Mouse (Mus musculus) ES-Bruce4 (cell line): ENCODE results near the gene Nap1l5. TPM values are rescaled to one million over a fixed set of nuclear protein-coding genes. Genes with fewer than 3 reads are reported as not detected.

Experiments
- H3K27ac ChIP-seq: 2 replicates; pipeline ENCODE4 v1.5.1; 2012; ENCODE audit warnings: low read length, inconsistent platforms; ENCODE audit not compliant: insufficient read depth
- H3K27me3 ChIP-seq: 2 replicates; pipeline ENCODE4 v1.6.1; 2012; ENCODE audit warnings: mild to moderate bottlenecking, low read length, inconsistent platforms; ENCODE audit not compliant: control insufficient read depth, poor library complexity, insufficient read depth, severe bottlenecking
- H3K36me3 ChIP-seq: 2 replicates; pipeline ENCODE4 v1.6.1; 2012; ENCODE audit warnings: inconsistent platforms, mild to moderate bottlenecking, low read length, moderate library complexity; ENCODE audit not compliant: control insufficient read depth, poor library complexity, insufficient read depth, severe bottlenecking
- H3K4me1 ChIP-seq: one replicate; pipeline ENCODE4 v1.8.1; 2011; ENCODE audit warnings: low read length; ENCODE audit not compliant: control insufficient read depth, insufficient read depth
- H3K4me3 ChIP-seq: 2 replicates; pipeline ENCODE4 v1.5.1; 2011; ENCODE audit warnings: low read depth, mild to moderate bottlenecking, low read length
- H3K9ac ChIP-seq: 2 replicates; pipeline ENCODE4 v1.6.1; 2012; ENCODE audit warnings: low read depth, mild to moderate bottlenecking, inconsistent platforms; ENCODE audit not compliant: poor library complexity, severe bottlenecking
- H3K9me3 ChIP-seq: replicated peaks from 2 replicates; pipeline ENCODE4 v1.6.1; 2012; ENCODE audit warnings: mild to moderate bottlenecking, low read length, inconsistent platforms; ENCODE audit not compliant: control insufficient read depth, poor library complexity, insufficient read depth, severe bottlenecking
- CTCF ChIP-seq: IDR thresholded peaks from one replicate; pipeline ENCODE4 v1.8.1; 2011; ENCODE audit warnings: low read depth, low read length
- EP300 ChIP-seq: IDR thresholded peaks from 2 replicates; pipeline ENCODE4 v1.6.1; 2011; ENCODE audit warnings: low read depth, low read length; ENCODE audit not compliant: insufficient read depth
- POLR2A ChIP-seq: IDR thresholded peaks from one replicate; pipeline ENCODE4 v1.8.1; 2011; ENCODE audit warnings: low read length; ENCODE audit not compliant: insufficient read depth
- polyA plus RNA-seq: library from polyadenylated mRNA; stranded (reverse); fragments of >200 nt; gene quantifications from 2 replicates; pipeline ENCODE4 v1.2.4, GENCODE M21; 2011; ENCODE audit warnings: low read depth; ENCODE audit not compliant: missing spikeins, insufficient read depth, insufficient read length

Nap1l5 gene
- polyA plus RNA-seq, 1 experiment, result not detected

DNA sequence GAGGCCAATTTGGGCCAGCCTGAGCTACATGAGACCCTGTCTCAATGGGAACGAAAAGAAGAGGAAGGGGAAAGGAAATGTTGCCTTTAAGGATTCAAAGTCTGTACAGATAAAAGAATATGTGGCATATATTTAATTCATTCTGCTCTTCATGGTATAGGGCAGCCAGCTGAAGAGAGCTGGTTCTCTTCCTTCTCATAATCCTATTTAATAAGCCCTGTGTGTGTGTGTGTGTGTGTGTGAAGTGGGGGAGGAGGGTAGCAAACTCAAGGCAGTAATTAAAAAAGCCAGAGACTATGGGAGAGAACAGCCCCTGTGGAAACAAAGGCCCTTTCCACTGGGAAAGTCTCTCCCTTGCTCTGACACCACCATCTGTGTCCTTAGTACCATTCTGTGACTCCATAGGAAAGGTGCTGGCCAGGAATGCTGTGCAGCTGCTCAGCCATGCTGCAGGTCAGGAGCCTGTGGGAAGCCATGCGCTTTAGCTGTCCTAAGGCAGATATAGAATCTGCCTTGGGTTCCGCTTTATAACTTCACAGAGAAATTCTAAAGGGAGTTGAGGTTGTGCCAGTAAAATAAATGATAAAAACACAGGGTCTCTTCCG, 43.1 kb downstream of the Nap1l5 start:
- TF ChIP-seq EP300, result no peak
- TF ChIP-seq CTCF, result no peak
- no peak for TF ChIP-seq POLR2A
- Histone ChIP-seq H3K36me3 (no peaks in the 10 kb centered on the region; the same call in 1 of the 2 replicates), H3K9ac (no peak overlapping the region), H3K4me3 (no peak overlapping the region), H3K9me3 (no peaks in the 10 kb centered on the region), H3K27ac (no peak overlapping the region), H3K4me1 (no peaks in the 10 kb centered on the region), H3K27me3 (no peaks in the 10 kb centered on the region)

DNA sequence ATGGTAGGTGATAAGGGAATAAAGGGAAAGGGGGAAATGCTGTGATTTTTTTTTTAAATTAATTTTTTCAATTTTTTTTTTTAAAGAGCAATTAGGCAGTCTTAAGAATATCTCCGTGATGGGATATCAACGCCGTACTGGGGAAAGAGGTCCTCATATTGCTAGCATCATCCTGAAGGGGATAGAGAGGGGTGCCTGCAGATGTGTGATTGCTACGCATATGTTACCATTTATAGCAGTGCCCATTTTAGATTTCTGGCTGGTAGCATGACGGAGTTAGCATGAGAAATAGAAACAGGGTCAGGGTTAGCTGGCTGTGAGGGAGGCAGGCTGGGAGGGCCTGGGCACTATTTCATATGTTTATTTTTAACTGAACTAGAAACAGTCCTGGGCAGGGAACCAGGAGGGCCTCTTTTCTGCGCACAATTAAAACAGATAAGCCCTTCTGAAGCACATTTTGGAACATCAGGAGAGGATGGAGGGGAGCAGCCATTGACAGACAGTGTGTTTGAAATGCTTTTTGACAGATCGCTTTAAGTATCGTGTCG, 44.4 kb downstream of the Nap1l5 start:
- H3K27ac ChIP-seq, result no peak overlapping the region
- H3K36me3 ChIP-seq, result no peaks in the 10 kb centered on the region; the same call in 1 of the 2 replicates
- no peaks in the 10 kb centered on the region for H3K27me3 ChIP-seq
- H3K9me3 ChIP-seq, result no peaks in the 10 kb centered on the region
- H3K9ac ChIP-seq, result no peak overlapping the region
- no peak overlapping the region for H3K4me3 ChIP-seq
- no peaks in the 10 kb centered on the region for H3K4me1 ChIP-seq
- TF ChIP-seq POLR2A, result no peak
- TF ChIP-seq CTCF, result no peak

- no peaks in the 10 kb centered on the region for H3K9me3 ChIP-seq
- no peak overlapping the region for H3K4me3 ChIP-seq
- TF ChIP-seq CTCF (no peak), EP300 (no peak), POLR2A (no peak)
- no peak overlapping the region for H3K9ac ChIP-seq
- no peaks in the 10 kb centered on the region; the same call in 1 of the 2 replicates for H3K36me3 ChIP-seq
- no peaks in the 10 kb centered on the region for H3K27me3 ChIP-seq
- H3K4me1 ChIP-seq, result no peaks in the 10 kb centered on the region
- H3K27ac ChIP-seq, result no peak overlapping the region
Observed at GRCm38 (mm10) chr6:58859517-58859916, 47.4 kb downstream of the Nap1l5 start.

DNA sequence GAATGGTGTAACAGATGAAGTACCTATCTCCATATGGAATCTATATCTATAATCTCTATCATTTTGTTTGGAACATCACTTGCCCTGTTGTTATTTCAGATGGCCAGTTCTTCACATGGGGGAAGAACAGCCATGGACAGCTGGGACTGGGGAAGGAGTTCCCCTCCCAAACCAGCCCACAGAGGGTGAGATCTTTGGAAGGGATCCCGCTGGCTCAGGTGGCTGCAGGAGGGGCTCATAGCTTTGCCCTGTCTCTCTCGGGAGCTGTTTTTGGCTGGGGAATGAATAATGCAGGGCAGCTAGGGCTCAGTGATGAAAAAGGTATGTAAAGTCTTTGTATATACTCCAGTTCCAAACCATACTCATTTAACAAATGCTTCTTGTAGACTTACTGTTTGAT, 50.4 kb downstream of the Nap1l5 start:
- TF ChIP-seq POLR2A, result no peak
- TF ChIP-seq EP300, result no peak
- no peak for TF ChIP-seq CTCF
- Histone ChIP-seq H3K4me1 (no peaks in the 10 kb centered on the region), H3K27ac (no peak overlapping the region), H3K4me3 (no peak overlapping the region), H3K9ac (no peak overlapping the region), H3K27me3 (no peaks in the 10 kb centered on the region), H3K9me3 (no peaks in the 10 kb centered on the region), H3K36me3 (no peaks in the 10 kb centered on the region)

- H3K27ac ChIP-seq, result no peak overlapping the region
- no peaks in the 10 kb centered on the region for H3K27me3 ChIP-seq
- TF ChIP-seq CTCF (no peak), EP300 (no peak), POLR2A (no peak)
- no peaks in the 10 kb centered on the region for H3K4me1 ChIP-seq
- H3K4me3 ChIP-seq, result no peak overlapping the region
- no peaks in the 10 kb centered on the region for H3K9me3 ChIP-seq
- H3K9ac ChIP-seq, result no peak overlapping the region
- H3K36me3 ChIP-seq, result no peaks in the 10 kb centered on the region
Observed at GRCm38 (mm10) chr6:58855676-58856367, 51.1 kb downstream of the Nap1l5 start.

Other genes with a start within 250 kb of the Nap1l5 start
- 34.5 and 40.7 TPM in 2 replicates for gene Herc3, start 75.6 kb downstream of the Nap1l5 start, polyA plus RNA-seq
- 1.6 and 2.7 TPM in 2 replicates for gene Fam13a, start 117.5 kb upstream of the Nap1l5 start, polyA plus RNA-seq